Mouse (Mus musculus): ENCODE measurements around the gene Stk35.

DNA sequence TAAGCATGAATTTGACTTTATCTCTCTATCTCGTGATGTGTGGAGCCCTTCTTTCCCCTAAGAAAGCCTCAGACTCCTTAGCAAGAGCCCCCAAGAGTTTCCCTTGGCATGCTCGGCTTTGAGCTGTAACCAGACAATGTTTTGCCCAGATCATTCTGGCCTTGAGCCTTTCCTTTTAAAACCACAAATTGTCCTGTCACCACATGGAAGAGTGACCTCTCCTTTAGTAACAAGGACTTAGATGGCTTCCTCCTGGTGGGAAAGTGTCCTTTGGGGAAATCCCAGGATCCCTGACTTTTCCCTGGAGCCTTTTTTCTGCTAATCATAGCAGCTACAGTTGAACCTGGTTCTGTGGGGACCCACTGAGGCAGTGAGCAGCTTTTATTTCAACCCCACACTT is 19.2 kb downstream of the Stk35 start:
- no peak for TF ChIP-seq CTCF (IDR thresholded peaks at IDR 0.05; ENCODE audit: borderline replicate concordance, insufficient read depth, low read depth, low read length)
- TF ChIP-seq POLR2A (IDR thresholded peaks at IDR 0.05; ENCODE audit: borderline replicate concordance, insufficient read depth, low read length): no peak

Measured in cerebellum, adult 2 months (tissue).